Mouse (Mus musculus) spleen, adult 2 months (tissue): Measurements from ENCODE around the gene Arhgap18. TPM values are rescaled to one million over a fixed set of nuclear protein-coding genes. Genes with fewer than 3 reads are reported as not detected.

Source experiments
- DNase-seq, 2 experiments: peaks; one replicate each; pipeline versions ENCODE4 v3.0.0 to v3.0.0-alpha.2; 2012 to 2021; ENCODE audit warnings: low spot score in 2 of 2, low read depth in 1 of 2
- H3K27ac ChIP-seq: fragments of 200-500 bp; 2 replicates; pipeline ENCODE4 v1.5.1; 2012; ENCODE audit warnings: low read length, inconsistent platforms; ENCODE audit not compliant: insufficient read depth
- H3K27me3 ChIP-seq: fragments of 200-500 bp; 2 replicates; pipeline ENCODE4 v1.6.1; 2012; ENCODE audit warnings: mild to moderate bottlenecking, moderate library complexity, low read length, inconsistent platforms; ENCODE audit not compliant: control insufficient read depth, insufficient read depth
- H3K36me3 ChIP-seq: fragments of 200-500 bp; 2 replicates; pipeline ENCODE4 v1.6.1; 2012; ENCODE audit warnings: mild to moderate bottlenecking, low read length, inconsistent platforms; ENCODE audit not compliant: control insufficient read depth, insufficient read depth
- H3K4me1 ChIP-seq: fragments of 200-500 bp; 2 replicates; pipeline ENCODE4 v1.6.1; 2011; ENCODE audit warnings: inconsistent platforms; ENCODE audit not compliant: control insufficient read depth, insufficient read depth, insufficient read length
- H3K4me3 ChIP-seq: fragments of 200-500 bp; 2 replicates; pipeline ENCODE4 v1.5.1; 2011; ENCODE audit warnings: mild to moderate bottlenecking, inconsistent platforms; ENCODE audit not compliant: insufficient read depth, insufficient read length; ENCODE audit errors: extremely low read depth
- CTCF ChIP-seq: fragments of 200-500 bp; IDR thresholded peaks from 2 replicates; pipeline ENCODE4 v1.5.1; 2011; ENCODE audit warnings: mild to moderate bottlenecking, inconsistent platforms; ENCODE audit not compliant: insufficient read depth, insufficient read length, insufficient replicate concordance; ENCODE audit errors: extremely low read depth
- POLR2A ChIP-seq: fragments of 200-500 bp; IDR thresholded peaks from 2 replicates; pipeline ENCODE4 v1.6.1; 2011; ENCODE audit warnings: low read depth, low read length, inconsistent platforms
- WGBS: fragments of 180-500 bp; shearing (Covaris S2); methylation state at CpG from one replicate; pipeline ENCODE4 v1.1.7; 2018; 5-methylcytosine and 5-hydroxymethylcytosine counted together
- polyA plus RNA-seq: library from polyadenylated mRNA; depleted of rRNA; stranded (reverse); fragments of >200 nt; gene quantifications from 2 replicates; pipeline ENCODE4 v1.2.3, GENCODE M21; 2012

The Arhgap18 gene
- polyA plus RNA-seq, 1 experiment, result 1.3 TPM

- no peak for TF ChIP-seq CTCF
- no peak for TF ChIP-seq POLR2A
Measured at GRCm38 (mm10) chr10:26895726-26896125, 142.5 kb downstream of the Arhgap18 start.

GRCm38 (mm10) chr10:26900426-26900825, 147.2 kb downstream of the Arhgap18 start:
- 94% methylated on average over 1 of the region's 1 CpGs for WGBS
- no peak for TF ChIP-seq POLR2A
- no peak for TF ChIP-seq CTCF
- H3K27ac ChIP-seq, result no peak overlapping the region
- no peaks in the 10 kb centered on the region for H3K4me1 ChIP-seq
- H3K36me3 ChIP-seq, result no peaks in the 10 kb centered on the region
- no peak overlapping the region for H3K4me3 ChIP-seq
- no peak for DNase-seq
- no peaks in the 10 kb centered on the region for H3K27me3 ChIP-seq

More at GRCm38 (mm10) chr10:26895726-26896125, 142.5 kb downstream of the Arhgap18 start:
- 56% methylated on average over 6 of the region's 6 CpGs for WGBS
- no peaks in the 10 kb centered on the region for H3K36me3 ChIP-seq
- DNase-seq, result no peak
- no peaks in the 10 kb centered on the region for H3K27me3 ChIP-seq
- H3K27ac ChIP-seq, result no peak overlapping the region
- no peak overlapping the region for H3K4me3 ChIP-seq
- no peaks in the 10 kb centered on the region for H3K4me1 ChIP-seq

GRCm38 (mm10) chr10:26903781-26904180, 150.6 kb downstream of the Arhgap18 start:
- DNase-seq, result no peak
- Histone ChIP-seq H3K4me1 (no peaks in the 10 kb centered on the region), H3K27ac (no peak overlapping the region), H3K36me3 (peaks cover 4% of the 10 kb centered on the region; the same call in 1 of the 2 replicates), H3K4me3 (no peak overlapping the region), H3K27me3 (no peaks in the 10 kb centered on the region)
- WGBS, result 92% methylated on average over 1 of the region's 1 CpGs
- TF ChIP-seq CTCF (no peak), POLR2A (no peak)

GRCm38 (mm10) chr10:26911176-26911575, 158.0 kb downstream of the Arhgap18 start:
- Histone ChIP-seq H3K36me3 (peaks cover 3% of the 10 kb centered on the region; the same call in 1 of the 2 replicates), H3K27ac (no peak overlapping the region), H3K4me1 (no peaks in the 10 kb centered on the region), H3K27me3 (no peaks in the 10 kb centered on the region), H3K4me3 (no peak overlapping the region)
- 91% methylated on average over 3 of the region's 3 CpGs for WGBS
- no peak for DNase-seq
- no peak for TF ChIP-seq POLR2A
- no peak for TF ChIP-seq CTCF

- Histone ChIP-seq H3K27me3 (no peaks in the 10 kb centered on the region), H3K27ac (no peak overlapping the region), H3K36me3 (no peaks in the 10 kb centered on the region), H3K4me3 (no peak overlapping the region), H3K4me1 (no peaks in the 10 kb centered on the region)
- 94% methylated on average over 7 of the region's 7 CpGs for WGBS
- TF ChIP-seq POLR2A (no peak), CTCF (no peak)
- no peak for DNase-seq
Measured at GRCm38 (mm10) chr10:26912112-26912797, 159.0 kb downstream of the Arhgap18 start.

- Histone ChIP-seq H3K4me1 (no peaks in the 10 kb centered on the region), H3K27me3 (no peaks in the 10 kb centered on the region), H3K4me3 (no peak overlapping the region), H3K27ac (no peak overlapping the region), H3K36me3 (no peaks in the 10 kb centered on the region)
- no peak for TF ChIP-seq POLR2A
- no peak for TF ChIP-seq CTCF
- WGBS, result 89% methylated on average over 1 of the region's 1 CpGs
- no peak for DNase-seq
Measured at GRCm38 (mm10) chr10:26912807-26913206, 159.6 kb downstream of the Arhgap18 start.

- Histone ChIP-seq H3K27me3 (no peaks in the 10 kb centered on the region), H3K36me3 (no peaks in the 10 kb centered on the region), H3K27ac (no peak overlapping the region), H3K4me3 (no peak overlapping the region), H3K4me1 (no peaks in the 10 kb centered on the region)
- TF ChIP-seq CTCF (no peak), POLR2A (no peak)
- WGBS, result 57% methylated on average over 5 of the region's 5 CpGs
- DNase-seq, result no peak
Measured at GRCm38 (mm10) chr10:26919307-26919977, 166.2 kb downstream of the Arhgap18 start.
